Mouse (Mus musculus): ENCODE measurements around the gene Ccdc8.

Gene Ccdc8

GRCm38 (mm10) chr7:16976298-16976697, 16.2 kb upstream of the Ccdc8 start:
- DNase-seq (ENCODE audit: low spot score): no peak

GRCm38 (mm10) chr7:16978173-16978572, 14.3 kb upstream of the Ccdc8 start:
- DNase-seq (ENCODE audit: low spot score): no peak

GRCm38 (mm10) chr7:16978593-16978992, 13.9 kb upstream of the Ccdc8 start:
- DNase-seq (ENCODE audit: low spot score): no peak

GRCm38 (mm10) chr7:16980348-16980747, 12.2 kb upstream of the Ccdc8 start:
- DNase-seq (ENCODE audit: low spot score): no peak

- no peak for DNase-seq (ENCODE audit: low spot score)
Measured at GRCm38 (mm10) chr7:16982859-16983568, 9.5 kb upstream of the Ccdc8 start, which contains the start of gene Gm42372. Gene Gm42372, plus strand, starts transcription at chr7:16983086.

GRCm38 (mm10) chr7:16987541-16988149, 4.9 kb upstream of the Ccdc8 start:
- no peak for DNase-seq (ENCODE audit: low spot score)

GRCm38 (mm10) chr7:16988405-16988804, 4.1 kb upstream of the Ccdc8 start:
- no peak for DNase-seq (ENCODE audit: low spot score)

GRCm38 (mm10) chr7:16990006-16990744, 2.3 kb upstream of the Ccdc8 start:
- no peak for DNase-seq (ENCODE audit: low spot score)

GRCm38 (mm10) chr7:16991681-16992450, 642 bp upstream of the Ccdc8 start:
- DNase-seq (ENCODE audit: low spot score): no peak

- peak; percentile 82 for DNase-seq (ENCODE audit: low spot score)
Measured at GRCm38 (mm10) chr7:16993651-16994399, 1.3 kb downstream of the Ccdc8 start.

GRCm38 (mm10) chr7:16994400-16994799, 1.9 kb downstream of the Ccdc8 start:
- DNase-seq (ENCODE audit: low spot score): no peak

- no peak for DNase-seq (ENCODE audit: low spot score)
Measured at GRCm38 (mm10) chr7:16995345-16995744, 2.8 kb downstream of the Ccdc8 start.

- DNase-seq (ENCODE audit: low spot score): no peak
Measured at GRCm38 (mm10) chr7:16999233-16999632, 6.7 kb downstream of the Ccdc8 start.

GRCm38 (mm10) chr7:16999650-17000049, 7.1 kb downstream of the Ccdc8 start:
- peak; percentile 94 for DNase-seq (ENCODE audit: low spot score)

GRCm38 (mm10) chr7:17002375-17003195, 10.1 kb downstream of the Ccdc8 start:
- DNase-seq (ENCODE audit: low spot score): peak; percentile 73

GRCm38 (mm10) chr7:17003230-17003960, 10.9 kb downstream of the Ccdc8 start:
- DNase-seq (ENCODE audit: low spot score): no peak

- DNase-seq (ENCODE audit: low spot score): no peak
Measured at GRCm38 (mm10) chr7:17004716-17005115, 12.2 kb downstream of the Ccdc8 start.

GRCm38 (mm10) chr7:17007300-17007699, 14.8 kb downstream of the Ccdc8 start:
- DNase-seq (ENCODE audit: low spot score): no peak

- DNase-seq (ENCODE audit: low spot score): no peak
Measured at GRCm38 (mm10) chr7:17009326-17010009, 17.0 kb downstream of the Ccdc8 start.
